Mouse (Mus musculus): ENCODE data around the gene Tenm2.

Tenm2 gene

DNA sequence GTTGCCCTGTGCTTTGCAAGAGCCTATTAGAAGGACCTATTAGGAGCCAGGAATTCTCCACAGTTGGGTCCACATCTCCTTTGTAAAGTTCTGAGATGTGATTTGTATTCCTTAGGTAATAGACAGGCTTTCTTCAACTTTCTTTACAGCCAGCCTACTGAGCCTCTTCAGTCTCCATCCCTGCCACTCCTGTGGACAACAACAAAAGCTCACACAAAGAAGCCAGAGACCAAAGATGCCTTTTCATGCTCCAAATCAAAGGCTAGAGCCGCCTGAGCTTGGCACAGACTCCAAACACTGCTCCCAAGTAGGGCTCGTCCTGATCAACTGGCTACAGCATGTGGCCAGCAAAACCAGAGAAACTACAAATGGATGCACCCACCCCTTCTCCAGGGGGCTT lies 333.5 kb downstream of the Tenm2 start:
- DNase-seq (ENCODE audit: low read depth) = no peak

DNA sequence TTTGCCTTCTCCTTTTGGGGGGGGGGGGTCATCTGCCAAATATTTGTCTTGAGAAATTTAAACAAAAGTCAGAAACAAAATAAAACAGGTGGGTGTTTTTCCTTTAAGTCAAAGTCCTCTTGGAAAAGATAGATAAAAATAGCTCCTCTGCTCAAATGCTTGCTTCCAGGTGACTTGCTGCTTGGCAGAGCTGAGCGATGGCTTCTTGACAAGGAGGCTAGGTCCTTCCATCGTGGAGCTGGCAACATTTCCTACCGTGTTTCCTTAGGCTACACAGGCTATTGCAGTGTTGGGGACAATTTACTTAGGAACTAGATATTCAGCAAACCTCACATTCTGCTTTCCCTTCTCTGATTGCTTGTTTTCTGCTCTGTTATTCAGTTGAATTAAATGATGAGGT lies 342.7 kb downstream of the Tenm2 start:
- no peak for DNase-seq (ENCODE audit: low read depth)

DNA sequence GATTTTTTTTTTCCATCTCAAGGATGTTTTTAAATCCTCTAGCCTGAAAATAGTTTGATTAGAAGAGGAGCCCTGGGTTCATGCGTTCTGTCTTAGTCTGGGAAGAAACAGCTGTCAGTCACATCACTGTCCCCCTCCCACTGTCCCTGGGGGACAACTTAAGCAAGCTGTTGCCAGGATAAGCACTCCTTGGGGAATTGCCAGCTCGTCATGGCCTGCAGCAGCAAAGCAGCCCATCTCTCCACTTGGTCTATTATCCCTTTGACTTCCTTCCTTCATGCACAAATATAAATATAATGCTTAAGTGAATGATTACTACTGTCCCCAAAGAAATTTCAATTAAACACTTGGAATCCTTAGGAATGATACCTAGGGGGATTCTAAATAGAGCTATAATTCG lies 344.7 kb downstream of the Tenm2 start:
- no peak for DNase-seq (ENCODE audit: low read depth)

DNA sequence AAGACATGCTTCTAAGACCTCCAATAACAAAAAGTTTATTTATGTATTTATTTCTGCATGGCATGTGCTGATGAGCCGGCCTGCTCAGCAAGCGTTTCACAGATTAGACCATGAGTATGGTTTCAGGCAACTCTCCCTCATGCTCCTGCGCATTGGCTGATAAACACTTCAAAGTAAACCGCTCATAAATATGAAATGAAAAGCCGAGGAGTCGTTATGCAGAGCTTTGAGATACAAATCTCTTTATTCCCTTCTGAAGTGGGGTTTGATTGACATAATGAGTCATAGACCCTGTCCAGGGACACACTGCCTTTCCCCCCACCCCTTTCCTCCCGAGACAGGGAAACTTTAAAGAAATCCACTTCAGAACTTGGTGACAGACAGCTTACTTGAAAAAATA lies 348.3 kb downstream of the Tenm2 start:
- DNase-seq (ENCODE audit: low read depth) = no peak

DNA sequence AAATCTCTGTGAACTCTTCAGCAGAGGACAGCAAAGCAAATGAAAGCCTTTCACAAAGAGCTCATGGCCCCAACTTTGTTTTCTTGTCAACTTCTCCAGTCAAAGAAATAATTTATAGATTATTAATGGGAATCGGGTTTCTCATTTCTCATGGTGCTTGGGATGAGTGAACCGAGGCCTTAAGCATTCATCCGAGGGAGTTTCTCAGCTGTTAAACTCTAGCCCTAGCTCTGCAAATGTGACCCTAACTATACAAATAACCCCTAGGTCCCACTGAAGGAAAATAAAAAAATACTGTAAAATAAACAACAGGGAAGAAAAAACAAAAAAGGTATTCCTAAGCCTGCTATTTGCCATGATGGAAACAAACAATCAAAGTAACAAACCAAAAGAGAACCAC lies 349.6 kb downstream of the Tenm2 start:
- DNase-seq (ENCODE audit: low read depth) = no peak

DNA sequence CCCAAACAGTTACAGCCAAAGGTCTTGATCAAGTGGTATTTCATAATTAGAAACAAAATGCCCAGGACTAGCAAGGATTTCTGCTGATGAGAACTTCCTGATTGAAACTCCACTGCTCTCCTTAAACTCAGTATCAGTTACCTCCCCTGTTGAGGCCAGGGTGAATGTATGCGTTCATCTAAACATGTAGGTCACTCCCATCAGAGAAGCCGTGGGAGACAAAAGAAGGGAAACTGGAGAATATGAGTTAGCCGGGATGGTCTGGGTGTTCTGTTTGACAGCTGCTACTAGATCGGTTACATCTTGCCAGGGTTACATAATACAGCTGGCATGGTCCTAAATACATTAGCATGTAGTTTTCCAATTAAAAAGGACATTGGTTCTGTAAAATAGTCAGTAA lies 362.8 kb downstream of the Tenm2 start:
- DNase-seq (ENCODE audit: low read depth) = no peak

DNA sequence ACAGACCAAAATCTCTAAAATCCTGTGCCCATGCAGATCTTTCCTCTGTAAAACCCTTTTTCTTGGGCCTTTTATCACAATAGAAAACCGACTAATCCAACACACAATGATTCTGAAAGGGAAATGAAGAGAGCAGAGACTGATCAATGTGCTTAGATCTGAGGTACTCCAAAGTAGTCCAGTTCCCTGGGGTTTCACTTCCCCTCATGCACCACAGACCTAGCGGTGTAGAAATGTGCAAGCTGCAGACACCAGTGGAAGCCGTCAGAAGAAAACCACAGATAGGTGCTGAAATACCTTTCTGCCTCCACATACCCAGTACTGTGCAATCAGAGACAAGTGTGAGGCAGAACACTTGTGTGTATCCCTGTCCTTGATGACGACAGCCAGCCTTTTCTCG lies 365.2 kb downstream of the Tenm2 start:
- no peak for DNase-seq (ENCODE audit: low read depth)

DNA sequence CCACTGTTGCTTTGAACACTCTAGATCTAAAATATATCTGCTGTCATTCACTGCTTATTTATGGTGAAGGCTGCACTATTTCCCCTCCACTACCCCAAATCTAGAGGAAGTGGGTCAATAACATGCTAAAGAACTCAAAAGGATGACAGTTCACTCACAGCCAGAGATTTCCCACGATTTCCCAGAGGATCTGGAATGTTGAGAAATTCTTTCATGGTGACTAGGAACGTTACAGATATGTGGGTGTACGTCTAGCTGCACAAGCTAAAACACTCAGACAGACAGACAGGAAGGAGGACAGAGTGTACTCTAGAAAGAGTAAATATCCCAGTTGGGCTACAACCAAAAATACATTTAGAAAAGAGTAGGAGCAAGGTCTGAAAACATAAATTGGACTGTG lies 384.1 kb downstream of the Tenm2 start:
- DNase-seq (ENCODE audit: low read depth) = no peak

DNA sequence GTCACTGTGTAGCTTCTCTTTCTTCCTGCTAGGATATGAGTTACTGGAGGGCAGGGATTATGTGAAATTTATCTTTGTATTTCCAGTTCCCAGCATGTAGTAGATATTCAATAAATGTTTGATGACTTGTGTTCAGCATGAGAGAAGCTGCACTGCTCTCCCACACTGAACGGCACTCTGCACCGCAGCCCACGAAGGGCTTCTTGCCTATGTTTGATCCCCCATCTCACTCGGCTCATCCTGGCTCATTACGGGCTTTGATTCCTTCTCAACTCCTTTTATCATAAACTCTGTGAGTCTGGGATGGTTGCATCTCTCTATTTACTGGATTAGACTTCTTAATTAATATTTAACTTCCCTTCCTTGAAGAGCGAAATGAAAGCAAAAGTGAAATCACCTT lies 388.3 kb downstream of the Tenm2 start:
- no peak for DNase-seq (ENCODE audit: low read depth)

DNA sequence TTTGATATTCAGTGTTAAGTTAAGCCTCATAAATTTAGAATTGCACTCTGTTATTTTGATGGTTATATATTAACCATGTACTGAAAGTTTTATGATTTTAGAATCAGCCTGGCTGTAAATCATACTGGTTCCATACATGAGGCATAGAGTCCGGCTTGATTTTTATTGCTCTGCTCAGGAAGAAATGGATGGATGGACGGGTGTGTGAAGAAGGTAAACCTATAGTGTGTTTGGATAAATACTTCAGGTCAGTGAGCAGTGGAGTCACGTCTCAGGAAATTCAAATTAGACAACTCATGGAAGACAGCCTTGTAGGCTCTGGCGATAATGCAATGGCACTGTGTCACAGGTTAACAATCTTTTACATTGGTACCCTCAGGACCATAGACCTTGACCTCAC lies 402.9 kb downstream of the Tenm2 start:
- DNase-seq (ENCODE audit: low read depth) = no peak

DNA sequence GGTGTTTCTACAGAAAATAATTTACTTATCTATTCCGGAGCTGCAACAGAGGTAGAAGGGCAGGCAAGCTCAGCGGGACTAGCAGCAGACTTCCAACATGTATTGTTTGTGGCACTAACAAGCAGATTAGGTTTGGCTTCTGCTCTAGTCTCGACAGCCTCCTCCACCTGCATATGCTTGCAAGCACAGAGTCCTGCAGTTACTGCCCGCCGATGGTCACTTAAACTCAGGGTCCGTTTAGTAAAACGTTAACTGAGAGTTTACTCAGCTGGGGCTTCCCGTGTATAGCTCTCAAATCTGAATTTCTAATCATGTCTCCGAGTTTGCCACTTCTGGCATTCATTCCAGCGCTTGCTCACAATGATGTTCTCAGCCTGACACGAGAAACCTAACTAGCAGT lies 404.3 kb downstream of the Tenm2 start:
- DNase-seq (ENCODE audit: low read depth) = no peak

DNA sequence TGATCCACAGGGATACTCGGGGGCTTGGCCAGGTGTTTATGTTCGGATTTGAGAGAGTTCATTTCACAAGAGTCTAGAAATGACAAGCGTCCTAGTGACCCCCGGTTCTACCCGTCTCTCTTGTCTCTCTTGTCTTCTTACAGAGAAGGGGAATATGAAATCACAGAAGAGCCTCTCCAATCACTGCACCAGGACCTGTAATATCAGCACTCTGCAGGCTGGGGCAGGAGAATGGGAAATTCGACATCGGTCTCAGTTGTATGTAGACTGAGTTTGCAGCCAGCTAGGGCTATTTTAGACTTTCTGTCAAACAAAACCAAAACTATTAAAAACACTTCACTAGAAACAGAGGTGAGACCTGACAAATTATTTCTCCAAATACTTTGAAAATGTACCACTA lies 411.1 kb downstream of the Tenm2 start:
- no peak for DNase-seq (ENCODE audit: low read depth)

DNA sequence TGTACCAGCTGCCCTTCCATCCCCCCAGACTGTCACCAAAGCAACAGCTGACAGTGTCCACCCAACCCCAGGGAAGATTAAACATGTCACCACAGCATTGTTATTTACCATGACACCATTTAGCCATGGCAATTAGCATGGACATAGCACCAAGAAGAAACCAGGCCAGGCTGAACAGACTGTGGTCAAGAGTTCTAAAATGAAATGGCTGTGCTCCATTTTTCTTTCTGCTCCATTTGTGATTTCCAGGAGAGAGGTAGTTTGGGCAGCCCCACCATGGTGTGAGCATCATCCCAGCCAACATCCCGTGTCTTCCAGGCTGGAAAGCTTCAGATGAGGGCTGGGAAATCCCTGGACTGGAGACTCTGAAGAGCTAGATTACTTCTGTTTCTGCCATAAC lies 431.1 kb downstream of the Tenm2 start:
- no peak for DNase-seq (ENCODE audit: low read depth)

DNA sequence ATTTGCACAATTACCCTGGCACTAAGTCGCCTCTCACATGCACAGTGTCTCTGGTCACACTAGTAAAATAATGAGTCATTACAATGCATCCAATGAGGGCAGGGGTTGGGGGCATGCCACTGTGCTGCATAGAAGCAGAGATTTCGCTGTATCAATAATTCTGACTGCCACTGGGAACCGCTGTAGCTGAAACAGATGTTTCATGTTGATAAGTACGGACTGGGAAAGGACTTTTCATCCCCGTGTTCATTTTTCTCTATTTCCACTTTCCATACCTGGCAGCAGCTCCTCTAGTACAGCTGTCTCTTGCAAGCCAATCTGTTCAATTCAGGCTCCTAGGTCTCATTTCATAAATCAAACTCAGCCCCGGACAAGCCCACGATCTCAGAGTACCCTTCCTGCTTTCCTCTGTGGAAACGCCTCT lies 433.5 kb downstream of the Tenm2 start:
- no peak for DNase-seq (ENCODE audit: low read depth)

DNA sequence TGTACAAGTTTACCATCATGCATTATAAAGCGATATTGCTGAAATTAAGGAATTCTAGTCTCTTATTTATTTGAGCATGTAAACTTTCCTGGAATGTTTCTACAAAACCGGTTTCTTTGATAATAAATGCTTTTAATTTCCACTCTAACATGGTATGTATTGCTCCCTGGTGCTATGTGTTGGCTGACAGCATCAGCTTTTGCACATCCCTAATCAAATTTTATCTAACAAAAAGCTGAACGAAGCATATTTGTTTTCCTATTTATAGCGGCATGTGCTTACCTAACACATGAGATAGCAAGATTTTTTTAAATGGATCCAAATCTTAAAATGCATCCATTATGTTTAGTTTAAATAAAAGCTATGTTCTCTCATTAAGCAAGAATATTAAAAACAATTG lies 434.1 kb downstream of the Tenm2 start:
- no peak for DNase-seq (ENCODE audit: low read depth)

DNA sequence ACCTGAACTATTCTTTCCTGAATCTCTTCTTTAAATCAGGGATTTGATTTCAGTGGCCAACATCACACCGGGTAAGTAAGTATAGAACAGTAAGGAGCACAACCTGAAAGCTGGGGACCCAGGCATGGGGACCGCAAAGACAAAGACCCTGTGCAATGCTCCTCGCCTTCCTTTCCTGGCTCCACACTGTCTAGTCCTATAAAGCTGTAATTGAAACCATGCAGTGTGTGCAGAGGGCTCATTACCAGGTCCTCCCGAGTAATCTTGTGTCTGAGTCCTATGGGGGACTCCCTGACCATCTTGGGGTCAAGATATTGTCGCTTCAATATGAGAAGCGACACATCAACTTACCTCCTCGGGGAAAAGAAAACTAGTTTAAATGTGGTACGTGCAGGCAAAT lies 436.4 kb downstream of the Tenm2 start:
- no peak for DNase-seq (ENCODE audit: low read depth)

DNA sequence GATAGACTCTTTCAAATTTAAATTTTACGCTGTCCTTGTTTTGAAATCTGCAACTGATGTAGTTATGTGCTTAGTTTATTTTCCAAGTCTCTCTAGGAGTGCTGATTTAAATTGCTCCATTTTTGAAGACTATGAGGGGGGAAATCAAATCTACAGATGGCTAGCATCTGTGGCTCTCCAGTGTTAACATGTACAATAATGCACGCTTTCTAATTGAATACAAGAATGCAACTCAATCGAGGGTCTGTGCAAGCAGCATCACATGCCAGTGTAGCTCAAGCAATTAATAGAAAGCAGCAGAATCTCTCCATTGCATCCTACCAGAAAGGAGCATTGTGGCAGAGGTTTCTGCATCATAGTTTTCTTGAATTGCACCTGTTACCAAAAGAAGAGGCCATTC lies 477.8 kb downstream of the Tenm2 start:
- no peak for DNase-seq (ENCODE audit: low read depth)

DNA sequence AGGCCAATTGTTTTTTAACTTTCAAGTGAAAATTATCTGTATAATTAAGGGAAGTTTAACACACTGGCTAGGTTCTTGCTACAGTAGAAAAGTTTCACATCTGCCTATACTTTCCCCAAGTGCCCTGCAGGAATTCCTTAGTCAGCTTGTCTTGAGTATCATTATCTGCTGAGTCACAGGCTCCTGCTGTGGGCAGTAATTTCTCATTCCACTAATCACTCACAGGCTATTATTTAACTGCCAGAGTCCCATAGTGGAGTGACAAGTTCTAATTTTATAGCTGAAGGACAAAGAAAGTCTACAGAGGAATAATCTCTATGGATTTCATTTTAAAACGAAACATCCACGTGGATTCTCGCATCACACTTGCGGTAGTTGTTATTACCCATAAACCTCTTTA lies 489.5 kb downstream of the Tenm2 start:
- no peak for DNase-seq (ENCODE audit: low read depth)

DNA sequence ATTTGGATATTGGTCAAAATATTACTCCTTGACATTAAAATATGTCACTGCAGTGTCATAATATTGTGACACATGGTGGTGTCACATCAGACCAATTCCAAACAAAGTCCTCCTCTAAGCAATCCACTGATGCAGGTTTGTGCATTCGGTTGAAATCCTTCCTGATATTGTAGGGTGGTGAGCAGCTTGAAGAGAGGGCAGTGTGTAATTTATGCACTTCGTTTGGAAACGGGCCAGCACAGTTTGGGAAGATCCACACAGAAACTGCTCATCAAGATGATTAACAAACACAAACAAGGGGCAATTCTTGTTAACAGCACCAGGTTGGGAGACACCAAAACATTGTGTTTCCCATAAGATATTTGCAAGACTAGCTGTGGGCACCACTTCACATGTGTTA lies 508.0 kb downstream of the Tenm2 start:
- no peak for DNase-seq (ENCODE audit: low read depth)

DNA sequence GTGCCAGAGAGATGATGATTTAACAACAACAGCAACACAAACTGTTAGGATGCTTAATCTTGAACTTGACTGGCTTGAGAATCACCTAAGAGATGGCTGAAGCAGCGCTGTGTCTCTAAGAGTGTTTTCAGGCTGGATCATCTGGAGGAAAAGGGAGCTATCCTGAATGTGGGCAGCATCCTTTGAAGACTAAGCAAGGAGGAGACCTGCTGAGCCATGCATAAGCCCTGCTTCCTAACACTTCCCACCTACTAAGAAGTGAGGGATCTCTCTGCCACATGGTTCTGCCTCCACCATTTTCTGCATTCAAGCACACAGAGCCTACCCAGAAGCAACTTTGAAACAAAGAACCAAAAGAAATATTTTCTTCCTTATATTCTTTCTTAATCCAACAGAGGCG lies 532.9 kb downstream of the Tenm2 start:
- DNase-seq (ENCODE audit: low read depth) = no peak

DNA sequence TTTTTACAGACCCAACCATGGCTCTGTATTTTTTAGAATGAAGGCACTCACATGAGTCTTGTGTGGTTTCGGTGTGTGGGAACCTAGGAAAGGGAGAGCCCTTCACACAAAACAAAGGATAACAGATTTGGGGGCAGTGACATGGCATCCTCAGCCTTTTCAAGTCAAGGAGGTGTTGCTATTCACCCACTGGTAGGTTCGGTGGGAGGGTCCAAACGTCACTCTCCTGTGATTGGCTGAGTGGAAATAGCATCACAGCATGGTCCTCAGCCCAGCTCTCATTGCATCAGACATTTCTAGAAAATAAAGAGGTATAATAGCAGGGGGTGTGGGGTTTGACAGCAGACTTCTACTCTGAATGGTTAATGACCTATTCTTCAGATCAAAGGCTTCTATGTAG lies 534.8 kb downstream of the Tenm2 start:
- DNase-seq (ENCODE audit: low read depth) = no peak

DNA sequence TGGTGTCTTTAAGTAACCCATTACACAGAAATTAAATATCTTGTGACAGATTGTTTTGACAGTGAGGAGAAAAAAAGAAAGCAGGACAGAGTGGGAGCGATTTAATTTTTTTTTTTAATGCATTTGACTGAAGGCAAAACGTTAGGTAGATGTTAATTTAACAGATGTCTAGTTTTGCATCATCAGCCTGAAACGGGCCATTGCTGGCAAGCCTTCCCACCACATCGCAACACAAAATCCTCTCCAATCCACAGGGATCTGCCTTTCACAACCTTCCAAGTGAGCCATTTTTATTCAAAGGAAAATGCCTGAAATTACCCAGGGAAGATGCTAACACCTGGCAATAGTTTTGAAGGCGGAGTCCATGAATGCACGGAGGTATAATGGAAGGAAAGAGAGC lies 535.6 kb downstream of the Tenm2 start:
- DNase-seq (ENCODE audit: low read depth) = no peak

DNA sequence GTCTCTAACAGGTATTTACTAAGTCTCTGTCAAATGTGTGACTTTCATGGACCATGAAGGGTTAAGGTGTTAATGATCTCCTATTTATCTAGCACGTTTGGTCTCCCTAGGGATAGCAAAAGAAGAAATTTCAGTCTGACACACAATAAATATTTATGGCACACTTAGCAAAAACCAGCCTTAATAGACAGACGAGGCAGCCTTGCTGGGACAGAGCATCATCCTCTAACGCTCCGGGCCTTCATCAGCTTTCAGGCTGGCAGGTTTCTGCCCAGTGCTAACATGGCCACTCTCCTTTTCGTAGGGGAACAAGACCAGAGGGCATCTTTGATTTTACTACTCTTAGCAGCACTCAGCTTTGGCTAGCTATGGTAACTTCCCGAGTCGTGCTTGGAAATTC lies 537.5 kb downstream of the Tenm2 start:
- DNase-seq (ENCODE audit: low read depth) = no peak

DNA sequence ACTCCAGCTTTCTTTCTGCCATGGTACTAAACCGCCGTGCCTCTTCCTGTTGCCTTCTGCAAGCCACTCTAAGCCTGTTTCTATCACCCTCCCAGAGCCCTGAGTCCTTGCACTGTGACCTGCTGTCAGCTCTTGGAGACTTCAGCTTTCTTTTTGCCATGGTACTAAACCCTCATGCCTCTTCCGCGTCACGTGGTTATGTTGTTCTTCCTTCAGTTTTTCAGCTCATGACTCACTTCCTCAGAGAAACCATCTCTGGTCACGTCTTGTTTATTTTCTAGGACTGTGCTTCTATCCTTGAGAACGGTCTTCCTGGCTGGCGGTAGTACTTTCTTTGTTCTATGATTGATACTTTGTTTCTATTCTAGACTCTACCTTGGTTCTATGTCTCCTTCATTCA lies 537.9 kb downstream of the Tenm2 start:
- no peak for DNase-seq (ENCODE audit: low read depth)

DNA sequence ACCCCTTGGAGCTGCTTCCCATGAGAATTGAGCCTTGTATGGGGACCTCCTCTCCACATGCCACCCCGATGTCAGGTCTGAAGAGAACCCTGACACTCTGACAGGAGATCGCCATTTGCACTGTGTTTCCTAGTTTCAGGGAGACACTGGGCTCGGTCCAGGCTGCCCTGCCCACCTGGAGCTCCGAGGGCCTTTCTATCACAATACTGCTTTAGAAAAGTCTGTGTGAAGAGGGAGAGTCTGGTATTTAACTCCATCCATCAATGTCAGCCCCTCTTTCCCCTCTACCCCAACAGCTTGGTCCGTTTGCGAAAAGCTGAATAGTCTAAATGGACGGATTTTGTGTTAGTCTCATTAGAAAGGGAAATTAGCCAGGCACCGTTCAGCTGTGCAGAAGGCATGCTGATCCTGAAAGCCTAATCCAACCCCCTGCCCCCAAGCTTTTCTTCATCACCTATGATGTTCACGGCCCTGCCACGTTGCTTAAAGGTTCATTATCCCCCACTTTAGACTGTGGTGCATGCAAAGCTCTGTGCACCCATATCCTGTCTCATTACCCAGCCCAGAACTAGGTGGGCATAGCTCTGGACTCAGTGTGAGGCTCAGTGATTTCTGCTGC lies 538.6 kb downstream of the Tenm2 start:
- DNase-seq (ENCODE audit: low read depth) = no peak

Measured in induced T-regulatory cell, adult 2 months (primary cell).